Mouse (Mus musculus) forebrain, embryonic 11.5 days (tissue): ENCODE data around the gene Lrp10. TPM values are rescaled to one million over a fixed set of nuclear protein-coding genes. Genes with fewer than 3 reads are reported as not detected.

Experiments
- ATAC-seq: fragments of 200-750 bp; cut with Nextera tagmentation; replicated peaks from 2 replicates; pipeline ENCODE4 v1.8.0; 2017; ENCODE audit warnings: moderate TSS enrichment; ENCODE audit not compliant: low FRiP score
- DNase-seq: peaks from one replicate; pipeline ENCODE4 v3.0.0-alpha.2; 2017; ENCODE audit warnings: low spot score
- H3K27ac ChIP-seq: fragments of 300-500 bp; sonication (generic); 2 replicates; pipeline ENCODE4 v1.5.1; 2014; ENCODE audit warnings: low read depth, low read length
- H3K27me3 ChIP-seq: fragments of 300-500 bp; sonication (generic); 2 replicates; pipeline ENCODE4 v1.6.1; 2014; ENCODE audit warnings: mild to moderate bottlenecking, low read length, mixed read lengths; ENCODE audit not compliant: control insufficient read depth, insufficient read depth
- H3K36me3 ChIP-seq: fragments of 300-500 bp; sonication (generic); 2 replicates; pipeline ENCODE4 v1.6.1; 2014; ENCODE audit warnings: mild to moderate bottlenecking, low read length, moderate library complexity, mixed read lengths; ENCODE audit not compliant: control insufficient read depth, insufficient read depth
- H3K4me1 ChIP-seq: fragments of 300-500 bp; sonication (generic); replicated peaks from 2 replicates; pipeline ENCODE4 v1.6.1; 2014; ENCODE audit warnings: low read length, mixed read lengths; ENCODE audit not compliant: control insufficient read depth, insufficient read depth
- H3K4me2 ChIP-seq: fragments of 300-500 bp; sonication (generic); 2 replicates; pipeline ENCODE4 v1.6.1; 2014; ENCODE audit warnings: low read depth, mild to moderate bottlenecking, low read length, moderate library complexity, mixed read lengths; ENCODE audit not compliant: severe bottlenecking
- H3K4me3 ChIP-seq: fragments of 300-500 bp; sonication (generic); 2 replicates; pipeline ENCODE4 v1.5.1; 2014; ENCODE audit warnings: low read depth, low read length
- H3K9ac ChIP-seq: fragments of 300-500 bp; sonication (generic); 2 replicates; pipeline ENCODE4 v1.6.1; 2014; ENCODE audit warnings: low read length
- H3K9me3 ChIP-seq: fragments of 300-500 bp; sonication (generic); 2 replicates; pipeline ENCODE4 v1.6.1; 2016; ENCODE audit warnings: low read length, mixed read lengths; ENCODE audit not compliant: control insufficient read depth
- WGBS: fragments of 180-500 bp; shearing (Covaris S2); extraction: QIAGEN DNeasy Blood & Tissue Kit; methylation state at CpG from one replicate; pipeline ENCODE4 v1.1.7; 2014; 5-methylcytosine and 5-hydroxymethylcytosine counted together
- polyA plus RNA-seq: library from polyadenylated mRNA; unstranded; fragments of >200 nt; fragmentation: Nextera tagmentation; extraction: Ambion mirVana; gene quantifications from 2 replicates; pipeline ENCODE4 v1.2.1, GENCODE M21; 2014

Gene Lrp10
- polyA plus RNA-seq, 1 experiment from 2014 or later: 28.8 TPM

GRCm38 (mm10) chr14:54440538-54440937 lies 23.4 kb upstream of the Lrp10 start:
- H3K27ac ChIP-seq: no peak overlapping the region
- H3K4me2 ChIP-seq: no peak overlapping the region
- no peaks in the 10 kb centered on the region for H3K9me3 ChIP-seq
- DNase-seq: no peak
- no peaks in the 10 kb centered on the region for H3K27me3 ChIP-seq
- no peak overlapping the region for H3K9ac ChIP-seq
- 93% methylated on average over 14 of the region's 14 CpGs for WGBS
- H3K4me1 ChIP-seq: no peaks in the 10 kb centered on the region; the same call in 1 of the 2 replicates
- H3K36me3 ChIP-seq: peaks cover 4% of the 10 kb centered on the region
- no peak overlapping the region for H3K4me3 ChIP-seq
- ATAC-seq: no peak

- 79% methylated on average over 4 of the region's 4 CpGs for WGBS
- H3K4me3 ChIP-seq: no peak overlapping the region
- H3K36me3 ChIP-seq: peaks cover 4% of the 10 kb centered on the region
- DNase-seq (no peak), ATAC-seq (no peak)
- H3K4me2 ChIP-seq: no peak overlapping the region
- H3K9ac ChIP-seq: no peak overlapping the region
- no peaks in the 10 kb centered on the region for H3K27me3 ChIP-seq
- H3K4me1 ChIP-seq: no peaks in the 10 kb centered on the region; the same call in 1 of the 2 replicates
- no peak overlapping the region for H3K27ac ChIP-seq
- H3K9me3 ChIP-seq: no peaks in the 10 kb centered on the region
These were observed 22.6 kb upstream of the Lrp10 start for GRCm38 (mm10) chr14:54441365-54441764.

DNA sequence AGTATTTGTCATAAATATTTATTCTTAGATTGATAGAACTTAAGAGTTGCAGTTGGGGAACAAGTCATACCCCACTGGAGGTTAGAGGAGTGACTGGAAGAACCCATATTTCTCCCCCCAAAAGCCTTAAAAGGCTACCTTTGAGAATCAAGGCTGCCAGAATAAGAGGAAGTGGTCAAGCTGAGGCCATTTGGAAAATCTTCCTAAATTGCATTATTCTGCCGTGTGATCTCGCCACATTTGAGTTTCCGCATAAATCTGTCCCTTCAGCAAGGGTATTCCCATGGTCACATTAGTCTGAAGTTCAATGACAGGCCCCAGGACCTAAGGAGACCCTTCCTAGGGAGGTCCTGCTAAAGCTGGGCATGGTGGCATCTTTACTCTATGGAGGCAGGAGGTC lies 21.4 kb upstream of the Lrp10 start:
- no peak overlapping the region for H3K4me2 ChIP-seq
- DNase-seq (no peak), ATAC-seq (no peak)
- H3K27ac ChIP-seq: no peak overlapping the region
- H3K36me3 ChIP-seq: peaks cover 4% of the 10 kb centered on the region
- WGBS: 90% methylated on average over 3 of the region's 3 CpGs
- no peak overlapping the region for H3K9ac ChIP-seq
- H3K27me3 ChIP-seq: no peaks in the 10 kb centered on the region
- H3K4me1 ChIP-seq: no peaks in the 10 kb centered on the region; the same call in 1 of the 2 replicates
- no peaks in the 10 kb centered on the region for H3K9me3 ChIP-seq
- no peak overlapping the region for H3K4me3 ChIP-seq

GRCm38 (mm10) chr14:54443196-54443595 lies 20.7 kb upstream of the Lrp10 start:
- no peak overlapping the region for H3K9ac ChIP-seq
- no peak overlapping the region for H3K4me2 ChIP-seq
- peaks cover 4% of the 10 kb centered on the region for H3K36me3 ChIP-seq
- no peak overlapping the region for H3K4me3 ChIP-seq
- no peaks in the 10 kb centered on the region; the same call in 1 of the 2 replicates for H3K4me1 ChIP-seq
- ATAC-seq (peak; percentile 49; the same call in 1 of the 2 replicates), DNase-seq (no peak)
- no peaks in the 10 kb centered on the region for H3K27me3 ChIP-seq
- no peak overlapping the region for H3K27ac ChIP-seq
- no peaks in the 10 kb centered on the region for H3K9me3 ChIP-seq
- WGBS: 25% methylated on average over 3 of the region's 3 CpGs

DNA sequence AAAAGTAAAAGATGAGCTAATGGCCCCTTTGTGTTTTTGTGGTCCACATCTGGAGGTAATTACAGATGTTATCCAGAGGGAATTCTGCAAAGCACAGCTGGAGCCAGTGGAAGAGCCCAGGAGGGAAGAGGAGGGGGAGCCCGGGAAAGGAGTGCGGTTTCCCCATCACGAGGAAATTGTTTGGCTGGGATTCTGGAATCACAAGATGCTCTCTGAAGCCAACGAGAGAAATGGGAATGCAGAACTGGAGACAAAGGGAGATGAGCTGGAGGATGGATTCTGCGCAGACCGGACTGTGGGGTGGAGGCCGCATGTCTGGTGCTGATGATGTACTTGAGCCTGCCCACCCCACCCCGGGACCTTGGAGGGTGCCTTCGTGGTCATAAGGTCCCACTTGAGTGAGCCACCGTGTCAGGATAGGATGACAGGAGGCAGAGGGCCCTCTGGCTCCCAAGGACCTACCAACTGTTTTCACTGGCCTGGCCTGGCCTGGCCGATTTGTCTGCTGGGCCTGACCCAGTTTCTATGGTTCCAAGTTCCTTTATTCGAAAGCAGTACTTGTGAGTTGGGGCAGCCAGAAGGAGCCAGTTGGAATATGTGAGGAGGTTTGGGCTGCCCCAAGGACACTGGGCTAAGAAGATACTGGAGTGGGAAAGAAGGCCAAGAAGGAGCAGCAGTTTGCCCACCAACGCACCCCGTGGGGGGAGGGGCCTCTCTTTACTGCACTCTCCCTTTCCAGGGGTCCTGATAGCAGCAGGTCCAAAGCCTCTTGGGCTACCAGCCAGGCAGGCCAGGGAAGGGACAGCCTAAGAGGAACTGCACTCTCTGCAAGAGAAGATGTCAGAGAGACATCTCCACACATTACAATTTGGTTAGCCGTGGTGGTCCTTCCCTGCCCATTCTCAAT lies 20.0 kb upstream of the Lrp10 start:
- H3K9ac ChIP-seq: no peak overlapping the region
- DNase-seq (no peak), ATAC-seq (no peak)
- WGBS: 71% methylated on average over 15 of the region's 15 CpGs
- H3K4me3 ChIP-seq: no peak overlapping the region
- no peaks in the 10 kb centered on the region for H3K9me3 ChIP-seq
- no peaks in the 10 kb centered on the region; the same call in 1 of the 2 replicates for H3K4me1 ChIP-seq
- peaks cover 4% of the 10 kb centered on the region; the same call in 1 of the 2 replicates for H3K36me3 ChIP-seq
- H3K4me2 ChIP-seq: no peak overlapping the region
- H3K27ac ChIP-seq: no peak overlapping the region
- no peaks in the 10 kb centered on the region for H3K27me3 ChIP-seq

GRCm38 (mm10) chr14:54445476-54445875 lies 18.5 kb upstream of the Lrp10 start:
- H3K9ac ChIP-seq: no peak overlapping the region
- DNase-seq (no peak), ATAC-seq (no peak)
- no peak overlapping the region for H3K4me2 ChIP-seq
- 57% methylated on average over 3 of the region's 3 CpGs for WGBS
- no peak overlapping the region for H3K27ac ChIP-seq
- H3K9me3 ChIP-seq: no peaks in the 10 kb centered on the region
- H3K4me1 ChIP-seq: no peaks in the 10 kb centered on the region; the same call in 1 of the 2 replicates
- no peaks in the 10 kb centered on the region for H3K27me3 ChIP-seq
- H3K36me3 ChIP-seq: peaks cover 4% of the 10 kb centered on the region; the same call in 1 of the 2 replicates
- H3K4me3 ChIP-seq: no peak overlapping the region

- Histone ChIP-seq H3K4me2 (no peak overlapping the region), H3K9ac (no peak overlapping the region), H3K36me3 (no peaks in the 10 kb centered on the region), H3K27me3 (no peaks in the 10 kb centered on the region; the same call in 1 of the 2 replicates), H3K4me3 (no peak overlapping the region), H3K27ac (no peak overlapping the region), H3K4me1 (no peaks in the 10 kb centered on the region), H3K9me3 (no peaks in the 10 kb centered on the region)
- 88% methylated on average over 9 of the region's 9 CpGs for WGBS
- DNase-seq (no peak), ATAC-seq (no peak)
These were observed 10.4 kb upstream of the Lrp10 start for GRCm38 (mm10) chr14:54453566-54453965.

GRCm38 (mm10) chr14:54454669-54455528 lies 9.0 kb upstream of the Lrp10 start:
- Histone ChIP-seq H3K36me3 (no peaks in the 10 kb centered on the region), H3K4me2 (no peak overlapping the region), H3K27me3 (no peaks in the 10 kb centered on the region; the same call in 1 of the 2 replicates), H3K4me3 (no peak overlapping the region), H3K27ac (no peak overlapping the region), H3K4me1 (no peaks in the 10 kb centered on the region), H3K9me3 (no peaks in the 10 kb centered on the region), H3K9ac (no peak overlapping the region)
- no peak for DNase-seq
- no peak for ATAC-seq
- 88% methylated on average over 11 of the region's 11 CpGs for WGBS
